Mouse (Mus musculus) cerebellum, adult 9-11 months (tissue): Measurements from ENCODE around the gene Nek8.
A peak's percentile ranks its signal among the peaks of the same experiment; 100 is the strongest.

ENCODE experiments used
- DNase-seq: peaks from one replicate; pipeline ENCODE4 v3.0.0; 2022

The Nek8 gene

GRCm38 (mm10) chr11:78166161-78166560 lies 10.3 kb downstream of the Nek8 start:
- peak; percentile 31 for DNase-seq

- DNase-seq: peak; percentile 67
Observed at GRCm38 (mm10) chr11:78165761-78166109, 10.7 kb downstream of the Nek8 start.

- DNase-seq: peak; percentile 75
Observed at GRCm38 (mm10) chr11:78164924-78165760, 11.3 kb downstream of the Nek8 start, which contains the start of gene Traf4. TSS of gene Traf4 (minus strand) at chr11:78165589.

GRCm38 (mm10) chr11:78164604-78164923 lies 11.9 kb downstream of the Nek8 start:
- no peak for DNase-seq

- peak; percentile 53 for DNase-seq
Observed at GRCm38 (mm10) chr11:78163681-78164603, 12.5 kb downstream of the Nek8 start.

- DNase-seq: no peak
Observed at GRCm38 (mm10) chr11:78163045-78163444, 13.4 kb downstream of the Nek8 start.

- peak; percentile 36 for DNase-seq
Observed at GRCm38 (mm10) chr11:78162504-78162903, 14.0 kb downstream of the Nek8 start.

GRCm38 (mm10) chr11:78161968-78162367 lies 14.5 kb downstream of the Nek8 start:
- peak; percentile 52 for DNase-seq

- DNase-seq: no peak
Observed at GRCm38 (mm10) chr11:78161169-78161568, 15.3 kb downstream of the Nek8 start.

- DNase-seq: no peak
Observed at GRCm38 (mm10) chr11:78160675-78161074, 15.8 kb downstream of the Nek8 start.

- peak; percentile 36 for DNase-seq
Observed at GRCm38 (mm10) chr11:78160171-78160570, 16.3 kb downstream of the Nek8 start.

- peak; percentile 52 for DNase-seq
Observed at GRCm38 (mm10) chr11:78159557-78159956, 16.9 kb downstream of the Nek8 start.

- peak; percentile 85 for DNase-seq
Observed at GRCm38 (mm10) chr11:78159096-78159495, 17.4 kb downstream of the Nek8 start.

- DNase-seq: no peak
Observed at GRCm38 (mm10) chr11:78156156-78156699, 20.2 kb downstream of the Nek8 start.

GRCm38 (mm10) chr11:78155674-78156073 lies 20.8 kb downstream of the Nek8 start:
- peak; percentile 30 for DNase-seq

GRCm38 (mm10) chr11:78153778-78154177 lies 22.7 kb downstream of the Nek8 start:
- DNase-seq: peak; percentile 31

GRCm38 (mm10) chr11:78152299-78153231 lies 23.9 kb downstream of the Nek8 start:
- peak; percentile 89 for DNase-seq

GRCm38 (mm10) chr11:78151161-78151560 lies 25.3 kb downstream of the Nek8 start:
- DNase-seq: no peak

GRCm38 (mm10) chr11:78146707-78147543 lies 29.6 kb downstream of the Nek8 start:
- no peak for DNase-seq

- DNase-seq: no peak
Observed at GRCm38 (mm10) chr11:78146168-78146567, 30.3 kb downstream of the Nek8 start.

GRCm38 (mm10) chr11:78143520-78143919 lies 33.0 kb downstream of the Nek8 start:
- no peak for DNase-seq
